Mouse (Mus musculus) hindbrain, embryonic 12.5 days (tissue): ENCODE data around the gene Fn3krp. TPM values are rescaled to one million over a fixed set of nuclear protein-coding genes. Genes with fewer than 3 reads are reported as not detected.

ENCODE experiments used
- ATAC-seq: fragments of 200-750 bp; cut with Nextera tagmentation; 2 replicates; pipeline ENCODE4 v1.8.0; 2017; ENCODE audit warnings: moderate TSS enrichment; ENCODE audit not compliant: low FRiP score
- H3K27ac ChIP-seq: fragments of 300-500 bp; sonication (generic); 2 replicates; pipeline ENCODE4 v1.5.1; 2016; ENCODE audit warnings: mild to moderate bottlenecking
- H3K27me3 ChIP-seq: fragments of 300-500 bp; sonication (generic); 2 replicates; pipeline ENCODE4 v1.6.1; 2016; ENCODE audit warnings: mild to moderate bottlenecking
- H3K36me3 ChIP-seq: fragments of 300-500 bp; sonication (generic); 2 replicates; pipeline ENCODE4 v1.6.1; 2016; ENCODE audit warnings: mild to moderate bottlenecking
- H3K4me1 ChIP-seq: fragments of 300-500 bp; sonication (generic); 2 replicates; pipeline ENCODE4 v1.6.1; 2016
- H3K4me2 ChIP-seq: fragments of 300-500 bp; sonication (generic); replicated peaks from 2 replicates; pipeline ENCODE4 v1.6.1; 2016; ENCODE audit warnings: mild to moderate bottlenecking
- H3K4me3 ChIP-seq: fragments of 300-500 bp; sonication (generic); 2 replicates; pipeline ENCODE4 v1.5.1; 2016; ENCODE audit warnings: mild to moderate bottlenecking
- H3K9ac ChIP-seq: fragments of 300-500 bp; sonication (generic); 2 replicates; pipeline ENCODE4 v1.6.1; 2016; ENCODE audit warnings: mild to moderate bottlenecking, moderate library complexity
- H3K9me3 ChIP-seq: fragments of 300-500 bp; sonication (generic); replicated peaks from 2 replicates; pipeline ENCODE4 v1.6.1; 2016; ENCODE audit warnings: mild to moderate bottlenecking
- WGBS: fragments of 180-500 bp; shearing (Covaris S2); methylation state at CpG from one replicate; pipeline ENCODE4 v1.1.7; 2016; 5-methylcytosine and 5-hydroxymethylcytosine counted together
- polyA plus RNA-seq: library from polyadenylated mRNA; unstranded; fragments of >200 nt; fragmentation: Nextera tagmentation; extraction: Ambion mirVana; gene quantifications from 2 replicates; pipeline ENCODE4 v1.2.1, GENCODE M21; 2016

Fn3krp gene
- polyA plus RNA-seq, result 8.5 and 10.9 TPM in 2 replicates

- WGBS, result 2% methylated on average over 28 of the region's 28 CpGs
- H3K27me3 ChIP-seq, result peaks cover 2% of the 10 kb centered on the region; the same call in 1 of the 2 replicates
- H3K4me2 ChIP-seq, result peak within 1 kb of the TSS; percentile 83
- H3K9ac ChIP-seq, result peak within 1 kb of the TSS; percentile 64
- no peaks in the 10 kb centered on the region for H3K9me3 ChIP-seq
- ATAC-seq, result peak; percentile 99
- H3K4me3 ChIP-seq, result peak within 1 kb of the TSS; percentile 61
- peaks cover 12% of the 10 kb centered on the region for H3K4me1 ChIP-seq
- no peaks in the 10 kb centered on the region for H3K36me3 ChIP-seq
- peak within 1 kb of the TSS; percentile 75 for H3K27ac ChIP-seq
Measured at GRCm38 (mm10) chr11:121420830-121421552, at the start of gene Fn3krp. Gene Fn3krp, plus strand, starts transcription at chr11:121421401.

GRCm38 (mm10) chr11:121373305-121373704 lies 47.9 kb upstream of the Fn3krp start:
- Histone ChIP-seq H3K9ac (no peak overlapping the region), H3K27me3 (no peaks in the 10 kb centered on the region), H3K4me2 (no peak overlapping the region), H3K4me1 (no peaks in the 10 kb centered on the region), H3K27ac (no peak overlapping the region), H3K9me3 (no peaks in the 10 kb centered on the region), H3K4me3 (no peak overlapping the region), H3K36me3 (no peaks in the 10 kb centered on the region)
- WGBS, result 75% methylated on average over 6 of the region's 6 CpGs
- ATAC-seq, result no peak

GRCm38 (mm10) chr11:121378644-121379043 lies 42.6 kb upstream of the Fn3krp start:
- Histone ChIP-seq H3K4me3 (no peak overlapping the region), H3K36me3 (no peaks in the 10 kb centered on the region), H3K9me3 (no peaks in the 10 kb centered on the region), H3K4me2 (no peak overlapping the region), H3K9ac (no peak overlapping the region), H3K27me3 (no peaks in the 10 kb centered on the region), H3K4me1 (peaks cover 3% of the 10 kb centered on the region; the same call in 1 of the 2 replicates), H3K27ac (no peak overlapping the region)
- ATAC-seq, result no peak

DNA sequence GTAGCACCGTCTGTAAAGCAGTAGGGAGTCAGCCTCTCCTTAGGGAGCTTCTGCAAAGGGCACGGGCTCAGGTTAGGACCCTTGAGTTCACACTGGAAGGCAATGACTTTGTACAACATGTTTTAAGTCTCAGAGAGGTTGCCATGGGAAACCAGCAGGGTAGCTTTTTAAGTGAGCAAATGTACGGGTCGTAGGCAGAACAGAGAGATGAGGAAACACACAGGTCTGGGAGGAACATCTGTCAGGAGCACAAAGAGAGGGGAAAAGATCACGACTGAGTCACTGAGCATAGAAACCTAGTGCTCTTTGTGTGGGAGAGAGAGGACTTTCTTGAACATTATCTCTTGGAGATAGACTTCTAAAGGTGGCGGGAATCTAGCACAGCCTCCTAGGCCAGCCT lies 40.9 kb upstream of the Fn3krp start:
- no peak overlapping the region for H3K4me2 ChIP-seq
- WGBS, result 30% methylated on average over 6 of the region's 6 CpGs
- H3K4me1 ChIP-seq, result peaks cover 3% of the 10 kb centered on the region; the same call in 1 of the 2 replicates
- no peak overlapping the region for H3K4me3 ChIP-seq
- H3K36me3 ChIP-seq, result no peaks in the 10 kb centered on the region
- H3K27me3 ChIP-seq, result no peaks in the 10 kb centered on the region
- no peak overlapping the region for H3K27ac ChIP-seq
- no peak for ATAC-seq
- H3K9ac ChIP-seq, result no peak overlapping the region
- H3K9me3 ChIP-seq, result no peaks in the 10 kb centered on the region

DNA sequence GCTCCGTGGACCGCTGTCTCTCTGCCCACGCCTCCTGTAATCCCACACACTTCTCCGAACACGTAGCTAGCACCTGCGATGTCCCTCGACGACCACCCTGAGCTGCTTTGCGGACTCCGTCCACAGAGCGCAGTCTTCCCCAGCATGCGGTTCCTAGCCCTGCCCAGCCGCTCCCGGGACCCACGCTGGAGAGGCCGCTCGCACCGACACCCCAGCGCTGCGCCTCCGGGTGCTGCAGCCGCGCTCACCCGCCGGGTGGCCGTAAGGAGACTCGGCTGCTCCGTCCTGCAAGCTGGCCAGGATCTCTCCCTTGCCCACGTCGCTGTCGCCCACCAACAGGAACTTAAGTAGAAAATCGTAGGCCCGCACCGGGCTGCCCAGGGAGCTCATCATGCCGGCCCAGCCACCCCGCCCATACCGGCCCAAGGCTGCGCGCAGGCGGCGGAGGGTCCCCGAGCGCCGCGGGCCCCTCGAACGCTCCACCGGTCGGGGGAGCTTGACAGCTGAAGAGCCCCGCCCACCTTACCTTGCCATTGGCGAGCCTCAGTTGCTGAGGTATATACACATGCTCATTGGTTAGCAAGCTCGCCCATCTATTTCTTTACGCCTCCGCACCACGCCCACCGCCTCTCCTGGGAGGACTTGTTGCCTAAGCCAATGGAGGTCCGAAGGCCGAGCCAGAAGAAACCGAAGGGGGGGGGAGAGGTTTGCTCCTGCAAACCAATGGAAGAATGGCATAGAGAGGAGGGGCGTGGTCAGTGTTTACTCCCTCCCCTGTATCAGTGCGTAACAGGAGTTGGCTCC lies 33.2 kb upstream of the Fn3krp start, which contains the start of gene Rab40b:
Rab40b (minus strand) TSS at position 502 of the 804 bp plus-strand sequence.
- Histone ChIP-seq H3K4me2 (peak within 1 kb of the TSS; percentile 91), H3K36me3 (no peaks in the 10 kb centered on the region), H3K27ac (0 out of 2 replicates have a peak within 1 kb of the TSS, but pooled peaks have one; percentile 26), H3K4me3 (peak within 1 kb of the TSS; percentile 64), H3K4me1 (peaks cover 15% of the 10 kb centered on the region), H3K9me3 (no peaks in the 10 kb centered on the region), H3K9ac (peak within 1 kb of the TSS; percentile 71), H3K27me3 (peaks cover 11% of the 10 kb centered on the region)
- 1% methylated on average over 61 of the region's 61 CpGs for WGBS
- peak; percentile 99 for ATAC-seq

DNA sequence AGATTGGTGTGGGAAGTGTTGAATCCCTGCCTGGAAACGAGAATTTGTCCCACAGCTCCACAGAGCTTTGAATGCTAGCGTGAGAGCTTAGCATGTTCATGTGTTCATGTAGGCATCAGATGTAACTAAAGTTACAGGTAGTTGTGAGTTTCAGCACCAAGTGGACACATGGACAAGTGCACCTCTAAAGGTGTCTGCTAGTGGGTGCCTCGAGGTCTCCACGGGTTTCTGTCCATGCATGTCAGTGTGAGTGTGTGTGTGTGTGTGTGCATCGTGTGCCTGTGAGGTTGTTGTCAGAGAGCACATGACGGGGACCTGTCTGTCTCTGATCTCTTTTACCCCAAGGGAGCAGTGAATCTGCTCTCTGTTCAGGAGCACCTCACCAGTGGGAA lies 32.7 kb upstream of the Fn3krp start:
- Histone ChIP-seq H3K36me3 (no peaks in the 10 kb centered on the region), H3K4me1 (peaks cover 15% of the 10 kb centered on the region), H3K9me3 (no peaks in the 10 kb centered on the region), H3K27ac (0 out of 2 replicates have a peak overlapping the region, but pooled peaks have one; percentile 26), H3K27me3 (peaks cover 11% of the 10 kb centered on the region), H3K4me2 (peak overlapping the region; percentile 91), H3K4me3 (peak overlapping the region; percentile 64), H3K9ac (no peak overlapping the region)
- ATAC-seq, result peak; percentile 41
- 12% methylated on average over 6 of the region's 6 CpGs for WGBS

- no peak for ATAC-seq
- WGBS, result 67% methylated on average over 3 of the region's 3 CpGs
Measured at GRCm38 (mm10) chr11:121390793-121391192, 30.4 kb upstream of the Fn3krp start.

GRCm38 (mm10) chr11:121392405-121392804 lies 28.8 kb upstream of the Fn3krp start:
- no peak for ATAC-seq
- WGBS, result 92% methylated on average over 3 of the region's 3 CpGs
- Histone ChIP-seq H3K9me3 (no peaks in the 10 kb centered on the region), H3K4me1 (peaks cover 10% of the 10 kb centered on the region), H3K4me3 (no peak overlapping the region), H3K36me3 (no peaks in the 10 kb centered on the region), H3K9ac (no peak overlapping the region), H3K4me2 (no peak overlapping the region), H3K27ac (no peak overlapping the region), H3K27me3 (no peaks in the 10 kb centered on the region)

More at GRCm38 (mm10) chr11:121390793-121391192, 30.4 kb upstream of the Fn3krp start:
- H3K4me3 ChIP-seq, result no peak overlapping the region
- H3K4me1 ChIP-seq, result peaks cover 15% of the 10 kb centered on the region
- no peaks in the 10 kb centered on the region for H3K9me3 ChIP-seq
- H3K9ac ChIP-seq, result no peak overlapping the region
- H3K4me2 ChIP-seq, result no peak overlapping the region
- H3K27ac ChIP-seq, result no peak overlapping the region
- H3K27me3 ChIP-seq, result peaks cover 11% of the 10 kb centered on the region
- H3K36me3 ChIP-seq, result no peaks in the 10 kb centered on the region

DNA sequence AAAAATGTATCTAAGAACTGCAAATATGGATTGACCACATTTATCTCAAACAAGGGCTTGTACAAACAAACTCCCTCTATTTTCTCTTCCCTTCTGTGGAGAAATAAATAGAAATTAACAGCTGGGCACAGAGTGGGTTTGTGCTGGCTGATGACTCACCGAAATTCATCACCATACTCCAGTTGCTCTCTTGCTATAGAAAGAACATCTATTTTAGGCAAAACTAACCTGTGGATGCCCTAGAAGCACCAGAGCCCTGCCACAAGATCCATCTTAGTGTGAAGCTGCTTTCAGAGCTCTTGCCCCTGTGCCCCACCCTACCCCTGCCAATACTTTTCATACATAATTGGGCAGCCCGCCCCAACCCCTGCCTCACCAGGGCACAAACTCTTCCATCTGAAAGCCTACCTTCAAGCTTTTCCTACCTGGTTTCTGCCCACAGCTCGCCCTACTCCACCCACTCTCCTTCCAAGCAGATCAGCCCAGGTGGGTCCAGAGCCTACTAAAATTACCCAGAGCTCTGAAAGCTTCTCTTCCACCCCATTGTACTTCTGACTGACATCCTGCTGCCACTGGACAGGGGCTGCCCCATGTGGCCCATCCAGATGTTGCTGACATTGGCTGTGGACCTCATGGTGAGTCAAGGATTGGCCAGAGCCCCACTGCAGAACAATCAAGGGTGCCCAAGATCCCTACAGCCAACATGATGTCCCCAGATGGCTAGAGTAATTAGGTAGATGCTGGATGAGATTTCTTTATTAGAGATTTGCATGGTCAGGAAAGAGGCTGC lies 13.6 kb upstream of the Fn3krp start:
- 80% methylated on average over 3 of the region's 3 CpGs for WGBS
- Histone ChIP-seq H3K9me3 (no peaks in the 10 kb centered on the region), H3K4me2 (no peak overlapping the region), H3K4me1 (no peaks in the 10 kb centered on the region), H3K4me3 (no peak overlapping the region), H3K27me3 (no peaks in the 10 kb centered on the region), H3K36me3 (no peaks in the 10 kb centered on the region), H3K27ac (no peak overlapping the region), H3K9ac (no peak overlapping the region)
- no peak for ATAC-seq

DNA sequence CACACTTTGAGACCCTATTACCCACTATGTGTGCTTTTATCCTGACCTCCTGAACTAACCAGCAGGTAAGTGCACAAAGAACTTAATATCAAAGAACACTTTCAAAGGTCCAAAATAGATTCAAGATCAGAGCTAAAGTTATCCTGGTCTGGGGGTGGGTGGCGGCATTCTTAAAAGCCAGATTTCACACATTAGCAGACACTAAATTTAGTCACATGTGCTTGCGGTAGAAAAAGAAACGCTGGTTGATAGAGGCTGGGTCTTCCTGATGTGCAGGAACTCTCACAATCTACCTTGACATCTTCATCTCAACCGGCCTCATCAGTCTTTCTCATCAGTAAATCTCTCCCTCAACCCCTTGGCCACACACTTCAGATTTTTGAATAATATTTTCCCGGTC lies 6.4 kb upstream of the Fn3krp start:
- Histone ChIP-seq H3K36me3 (no peaks in the 10 kb centered on the region), H3K4me1 (no peaks in the 10 kb centered on the region), H3K4me2 (no peak overlapping the region), H3K9me3 (no peaks in the 10 kb centered on the region), H3K27me3 (peaks cover 2% of the 10 kb centered on the region; the same call in 1 of the 2 replicates), H3K27ac (no peak overlapping the region), H3K9ac (no peak overlapping the region), H3K4me3 (no peak overlapping the region)
- no peak for ATAC-seq
- WGBS, result 91% methylated on average over 5 of the region's 5 CpGs

DNA sequence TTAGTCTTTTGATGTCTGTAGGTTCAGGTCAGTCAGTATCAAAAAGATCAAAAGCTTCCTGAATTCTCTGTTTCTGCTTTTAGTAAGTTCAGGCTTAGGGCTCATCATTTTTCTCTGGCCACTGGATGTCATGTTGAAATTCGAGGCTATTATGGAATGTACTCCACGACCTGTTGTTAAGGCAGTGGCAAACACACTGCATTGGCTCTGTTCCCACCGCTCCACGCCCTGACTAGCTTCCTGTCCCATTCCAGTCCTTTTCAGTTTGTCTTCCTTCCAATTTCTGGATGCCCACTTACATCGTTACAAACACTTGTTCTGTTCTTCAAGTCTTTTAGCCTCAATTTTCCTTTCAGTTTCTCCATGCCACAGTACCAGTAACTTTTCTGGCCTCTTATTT lies 5.8 kb upstream of the Fn3krp start:
- Histone ChIP-seq H3K4me2 (no peak overlapping the region), H3K4me3 (no peak overlapping the region), H3K27me3 (peaks cover 2% of the 10 kb centered on the region; the same call in 1 of the 2 replicates), H3K27ac (no peak overlapping the region), H3K36me3 (no peaks in the 10 kb centered on the region), H3K9ac (no peak overlapping the region), H3K9me3 (no peaks in the 10 kb centered on the region), H3K4me1 (no peaks in the 10 kb centered on the region)
- 80% methylated on average over 5 of the region's 5 CpGs for WGBS
- ATAC-seq, result no peak

DNA sequence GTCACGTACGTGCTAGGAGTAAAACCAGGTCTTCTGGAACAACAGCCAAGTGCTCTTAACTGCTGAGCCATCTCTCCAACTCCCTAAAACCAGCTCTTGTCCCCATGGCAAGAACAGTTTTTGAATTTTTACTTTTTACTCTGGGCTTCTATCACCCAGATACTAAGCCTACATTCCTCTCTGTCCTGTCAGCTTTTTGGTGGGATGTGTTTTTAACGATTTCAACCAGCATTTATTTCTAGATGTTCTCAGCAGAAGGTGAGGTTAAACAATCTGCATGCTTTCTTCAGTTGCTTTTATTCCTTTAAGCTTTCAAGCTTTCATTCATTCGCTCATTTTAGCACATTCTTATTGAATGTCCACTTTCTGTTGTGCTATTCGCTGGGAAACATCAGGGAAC lies 3.2 kb upstream of the Fn3krp start:
- Histone ChIP-seq H3K4me2 (no peak overlapping the region), H3K27ac (no peak overlapping the region), H3K4me3 (no peak overlapping the region), H3K36me3 (no peaks in the 10 kb centered on the region), H3K9me3 (no peaks in the 10 kb centered on the region), H3K4me1 (peaks cover 12% of the 10 kb centered on the region), H3K27me3 (peaks cover 2% of the 10 kb centered on the region; the same call in 1 of the 2 replicates), H3K9ac (no peak overlapping the region)
- no peak for ATAC-seq
- 85% methylated on average over 5 of the region's 5 CpGs for WGBS
